Mouse (Mus musculus) spleen, adult 2 months (tissue): ENCODE data around the gene 4933400A11Rik.

Experiments
- CTCF ChIP-seq: fragments of 200-500 bp; IDR thresholded peaks from 2 replicates; pipeline ENCODE4 v1.5.1; 2011; ENCODE audit warnings: mild to moderate bottlenecking, inconsistent platforms; ENCODE audit not compliant: insufficient read depth, insufficient read length, insufficient replicate concordance; ENCODE audit errors: extremely low read depth
- POLR2A ChIP-seq: fragments of 200-500 bp; IDR thresholded peaks from 2 replicates; pipeline ENCODE4 v1.6.1; 2011; ENCODE audit warnings: low read depth, low read length, inconsistent platforms

GRCm38 (mm10) chrX:169794831-169795311, 15.4 kb upstream of the 4933400A11Rik start:
- TF ChIP-seq POLR2A (no peak), CTCF (no peak)
